Mouse (Mus musculus) thymus, postnatal 10 days (tissue): ENCODE measurements around the gene Olfr801.

Experiments
- DNase-seq, 2 experiments: peaks; one replicate each; pipeline ENCODE4 v3.0.0; 2021; ENCODE audit warnings: low spot score in 2 of 2

The Olfr801 gene

DNA sequence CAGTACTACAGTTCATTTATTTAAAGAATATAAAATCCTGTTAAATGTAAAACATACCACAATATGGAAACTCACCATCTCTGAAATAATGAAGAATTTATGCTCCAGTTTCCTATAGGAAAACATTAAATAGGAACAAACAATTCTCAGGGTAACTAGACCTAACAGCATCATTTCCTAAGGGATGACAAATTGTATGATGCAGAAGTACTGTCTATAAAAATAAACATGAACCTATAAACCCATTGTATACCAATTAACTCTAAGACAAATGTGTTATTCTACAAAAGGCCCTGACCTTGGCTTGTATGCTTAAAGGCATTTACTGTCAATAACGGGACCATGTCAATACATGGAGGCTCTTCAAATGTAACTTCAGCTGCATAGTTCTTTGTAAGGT is at the start of gene Olfr801:
TSS of gene Olfr801 (minus strand) at position 101 of the 400 bp plus-strand sequence.
- no peak for DNase-seq

GRCm38 (mm10) chr10:129702910-129703309 is 29.2 kb upstream of the Olfr801 start, which contains the start of gene Olfr804:
Gene Olfr804, plus strand, starts transcription at chr10:129703210.
- DNase-seq: no peak

DNA sequence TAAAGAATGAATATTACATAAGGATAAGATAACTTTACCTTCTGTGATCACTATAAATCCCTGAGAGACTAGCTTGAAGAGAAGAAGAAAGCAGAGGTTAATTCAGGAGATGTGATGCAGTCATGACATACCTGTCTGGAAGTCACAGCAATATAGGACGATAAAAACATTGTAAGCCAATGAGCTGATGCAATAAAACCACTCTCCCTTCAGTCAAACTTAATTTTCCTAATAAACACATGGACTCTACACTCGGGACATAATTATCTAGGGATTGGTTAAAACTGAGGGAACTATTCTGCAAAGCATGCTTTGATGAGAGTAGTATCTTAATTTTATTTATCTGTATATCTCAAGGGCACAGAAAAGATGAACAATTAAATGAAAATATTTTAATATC is 20.5 kb upstream of the Olfr801 start, which contains the start of gene Olfr803:
TSS of gene Olfr803 (minus strand) at position 101 of the 400 bp plus-strand sequence.
- DNase-seq: no peak

DNA sequence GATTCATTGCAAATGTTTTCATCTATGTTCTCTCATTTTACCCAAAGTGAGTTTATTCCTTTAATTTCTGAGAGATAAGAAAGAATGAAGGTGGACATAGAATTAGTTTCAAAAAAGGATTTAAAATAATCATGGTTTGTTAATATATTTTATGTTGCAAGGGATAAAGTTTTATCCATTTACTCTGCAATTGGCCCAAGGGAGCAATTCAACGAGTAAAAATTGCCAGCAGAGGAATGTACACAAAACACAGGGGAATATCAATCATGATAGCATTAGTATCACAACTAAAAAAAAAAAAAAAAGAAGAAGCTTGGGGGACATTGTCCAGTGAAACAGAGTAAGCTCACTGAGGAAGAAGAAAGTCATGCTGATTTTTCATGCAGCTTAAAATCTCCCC is 14.4 kb upstream of the Olfr801 start, which contains the start of gene Olfr802:
TSS of gene Olfr802 (minus strand) at position 101 of the 400 bp plus-strand sequence.
- DNase-seq: no peak

DNA sequence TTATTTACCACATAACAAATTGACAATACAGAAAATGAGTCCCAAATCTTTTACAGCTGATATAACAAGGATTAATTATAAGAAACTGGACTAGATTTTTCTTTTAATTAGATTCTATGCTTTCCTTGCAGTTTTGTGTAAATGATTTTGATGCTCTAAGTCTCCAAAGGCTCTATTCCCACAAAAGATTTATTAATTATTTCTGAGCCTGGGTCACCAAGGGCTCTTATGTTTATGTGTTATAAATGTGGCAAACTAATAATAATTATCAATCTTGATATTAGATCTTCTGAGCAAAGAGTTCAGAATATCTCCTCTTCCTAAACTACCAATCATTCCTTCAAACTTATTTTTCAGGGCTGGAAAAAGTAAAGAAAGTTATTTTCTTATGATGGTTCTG is 16.3 kb downstream of the Olfr801 start, which contains the start of gene Olfr800:
TSS of gene Olfr800 (plus strand) at position 301 of the 400 bp plus-strand sequence.
- no peak for DNase-seq

DNA sequence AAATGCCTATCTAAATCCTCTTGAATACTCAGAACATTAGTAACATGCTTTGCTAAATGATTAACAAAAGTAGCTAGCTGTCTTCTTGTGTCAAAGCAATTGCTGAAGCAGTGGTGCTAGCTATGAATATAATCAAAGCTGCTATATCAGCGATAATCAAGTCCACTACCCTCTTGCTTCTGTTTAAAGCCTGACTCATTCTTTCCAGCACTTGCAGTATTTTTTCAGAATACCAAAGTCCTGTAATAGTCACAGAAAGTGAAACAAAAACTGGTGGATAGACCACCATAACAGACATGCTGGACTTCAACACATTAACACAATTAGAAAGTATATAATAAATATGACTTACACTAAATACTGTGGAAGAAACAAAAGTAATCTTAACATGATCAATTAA is 21.9 kb downstream of the Olfr801 start:
- no peak for DNase-seq

DNA sequence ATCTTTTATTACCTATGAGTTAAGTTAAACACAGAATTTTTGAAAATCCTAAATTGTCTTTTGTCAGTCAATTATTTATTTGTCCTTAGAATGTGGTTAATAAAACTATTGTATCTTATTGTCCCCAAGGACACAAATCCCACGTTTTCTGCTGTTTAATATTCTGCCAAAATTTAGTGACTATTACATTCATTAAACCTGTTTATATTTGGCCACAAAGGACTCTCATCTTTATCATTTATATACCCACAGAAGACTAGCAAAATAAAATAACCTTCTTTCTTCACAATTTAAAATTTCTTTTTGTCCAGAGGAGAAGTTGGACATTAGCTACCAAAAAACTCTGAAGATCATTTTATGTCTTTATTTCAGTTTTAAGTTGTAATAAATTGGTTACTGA is 36.5 kb downstream of the Olfr801 start, which contains the start of gene Olfr799:
TSS of gene Olfr799 (plus strand) at position 301 of the 400 bp plus-strand sequence.
- DNase-seq: no peak

- no peak for DNase-seq
Observed at GRCm38 (mm10) chr10:129627834-129628233, 45.8 kb downstream of the Olfr801 start, which contains the start of gene Olfr798. Gene Olfr798, minus strand, starts transcription at chr10:129627934.

- no peak for DNase-seq
Observed at GRCm38 (mm10) chr10:129623251-129623650, 50.4 kb downstream of the Olfr801 start.

DNA sequence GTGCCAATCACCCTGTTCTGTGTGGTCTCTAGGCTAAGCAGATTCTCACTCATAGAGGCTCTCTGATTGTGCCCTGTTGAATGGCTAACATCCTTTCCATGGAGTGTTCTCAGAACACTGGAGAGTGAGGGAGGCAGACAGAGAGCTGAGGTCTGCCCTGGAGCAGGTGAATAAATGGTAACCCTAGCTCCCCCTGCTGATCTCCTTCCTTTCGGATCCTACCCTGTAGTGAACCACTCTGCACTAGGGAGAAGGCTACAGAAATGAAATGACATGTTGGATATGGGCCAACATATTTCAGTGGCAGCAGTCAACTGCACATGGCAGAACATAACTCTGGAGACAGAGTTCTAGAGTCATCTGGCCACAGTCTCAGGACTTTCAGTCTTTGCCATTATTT is 51.9 kb downstream of the Olfr801 start:
- DNase-seq: no peak
